Mouse (Mus musculus): ENCODE data around the gene Apol11a. TPM values are rescaled to one million over a fixed set of nuclear protein-coding genes. Genes with fewer than 3 reads are reported as not detected.
"Not testable (repeated sequence)": the region's sequence is repeated elsewhere in the genome, so short reads cannot be mapped to it uniquely, and the experiment has no call there.

Apol11a gene
- polyA plus RNA-seq (2015; fragmentation: Nextera tagmentation; extraction: Ambion mirVana), result not detected in 2 replicates

GRCm38 (mm10) chr15:77507966-77508365, at the start of gene Apol11a:
TSS of gene Apol11a (plus strand) at chr15:77508271.
- not testable (repeated sequence) for H3K9ac ChIP-seq (replicated peaks; ENCODE audit: low read depth); DNase-seq (ENCODE audit: low spot score); H3K27ac ChIP-seq (ENCODE audit: low read length); H3K36me3 ChIP-seq (ENCODE audit: insufficient read depth, low read length); H3K4me1 ChIP-seq (ENCODE audit: insufficient read depth, low read depth, low read length); H3K4me2 ChIP-seq (replicated peaks; ENCODE audit: low read depth, low read length); H3K4me3 ChIP-seq (ENCODE audit: low read depth, low read length); H3K9me3 ChIP-seq (ENCODE audit: low read length); ATAC-seq; H3K27me3 ChIP-seq (replicated peaks; ENCODE audit: insufficient read depth, low read length)

- not testable (repeated sequence) for H3K9ac ChIP-seq (replicated peaks; ENCODE audit: low read depth); H3K9me3 ChIP-seq (ENCODE audit: low read length); H3K4me2 ChIP-seq (replicated peaks; ENCODE audit: low read depth, low read length); DNase-seq (ENCODE audit: low spot score); H3K27me3 ChIP-seq (replicated peaks; ENCODE audit: insufficient read depth, low read length); ATAC-seq; H3K27ac ChIP-seq (ENCODE audit: low read length); H3K4me3 ChIP-seq (ENCODE audit: low read depth, low read length); H3K4me1 ChIP-seq (ENCODE audit: insufficient read depth, low read depth, low read length); H3K36me3 ChIP-seq (ENCODE audit: insufficient read depth, low read length)
- WGBS, result 76% methylated on average over 7 of the region's 7 CpGs
Measured at GRCm38 (mm10) chr15:77474699-77475390, 33.2 kb upstream of the Apol11a start.

- not testable (repeated sequence) for H3K9ac ChIP-seq (replicated peaks; ENCODE audit: low read depth); DNase-seq (ENCODE audit: low spot score); ATAC-seq; H3K9me3 ChIP-seq (ENCODE audit: low read length); H3K36me3 ChIP-seq (ENCODE audit: insufficient read depth, low read length); H3K4me2 ChIP-seq (replicated peaks; ENCODE audit: low read depth, low read length); H3K27ac ChIP-seq (ENCODE audit: low read length); H3K27me3 ChIP-seq (replicated peaks; ENCODE audit: insufficient read depth, low read length); H3K4me1 ChIP-seq (ENCODE audit: insufficient read depth, low read depth, low read length); H3K4me3 ChIP-seq (ENCODE audit: low read depth, low read length)
- WGBS, result 63% methylated on average over 2 of the region's 2 CpGs
Measured at GRCm38 (mm10) chr15:77476693-77477092, 31.4 kb upstream of the Apol11a start, which contains the start of gene Apol10a. TSS of gene Apol10a (plus strand) at chr15:77477047.

- Histone ChIP-seq H3K9ac (replicated peaks; ENCODE audit: low read depth) (no peak overlapping the region), H3K4me2 (replicated peaks; ENCODE audit: low read depth, low read length) (no peak overlapping the region), H3K36me3 (ENCODE audit: insufficient read depth, low read length) (no peaks in the 10 kb centered on the region), H3K4me3 (ENCODE audit: low read depth, low read length) (no peak overlapping the region), H3K9me3 (ENCODE audit: low read length) (no peaks in the 10 kb centered on the region), H3K4me1 (ENCODE audit: insufficient read depth, low read depth, low read length) (no peaks in the 10 kb centered on the region), H3K27me3 (replicated peaks; ENCODE audit: insufficient read depth, low read length) (no peaks in the 10 kb centered on the region), H3K27ac (ENCODE audit: low read length) (no peak overlapping the region)
- 59% methylated on average over 4 of the region's 4 CpGs for WGBS
- ATAC-seq, result no peak
- DNase-seq (ENCODE audit: low spot score), result no peak
- TF ChIP-seq CTCF (IDR thresholded peaks at IDR 0.05) (no peak), EP300 (IDR thresholded peaks at IDR 0.05) (no peak)
Measured at GRCm38 (mm10) chr15:77482140-77482794, 25.8 kb upstream of the Apol11a start.

GRCm38 (mm10) chr15:77493181-77493580, 14.9 kb upstream of the Apol11a start:
- not testable (repeated sequence) for H3K9ac ChIP-seq (replicated peaks; ENCODE audit: low read depth); H3K4me3 ChIP-seq (ENCODE audit: low read depth, low read length); H3K27me3 ChIP-seq (replicated peaks; ENCODE audit: insufficient read depth, low read length); ATAC-seq; H3K27ac ChIP-seq (ENCODE audit: low read length); H3K36me3 ChIP-seq (ENCODE audit: insufficient read depth, low read length); H3K4me2 ChIP-seq (replicated peaks; ENCODE audit: low read depth, low read length); DNase-seq (ENCODE audit: low spot score); H3K4me1 ChIP-seq (ENCODE audit: insufficient read depth, low read depth, low read length); H3K9me3 ChIP-seq (ENCODE audit: low read length)
- WGBS, result no CpG with 5 or more reads among the region's 1 CpGs

GRCm38 (mm10) chr15:77494694-77495093, 13.4 kb upstream of the Apol11a start:
- H3K27ac ChIP-seq (ENCODE audit: low read length); DNase-seq (ENCODE audit: low spot score); ATAC-seq; H3K4me2 ChIP-seq (replicated peaks; ENCODE audit: low read depth, low read length); H3K9me3 ChIP-seq (ENCODE audit: low read length); H3K36me3 ChIP-seq (ENCODE audit: insufficient read depth, low read length); H3K4me3 ChIP-seq (ENCODE audit: low read depth, low read length); H3K27me3 ChIP-seq (replicated peaks; ENCODE audit: insufficient read depth, low read length); H3K9ac ChIP-seq (replicated peaks; ENCODE audit: low read depth); H3K4me1 ChIP-seq (ENCODE audit: insufficient read depth, low read depth, low read length): not testable (repeated sequence)
- WGBS, result 63% methylated on average over 1 of the region's 1 CpGs

GRCm38 (mm10) chr15:77520596-77520995, 12.5 kb downstream of the Apol11a start:
- H3K27me3 ChIP-seq (replicated peaks; ENCODE audit: insufficient read depth, low read length); H3K9ac ChIP-seq (replicated peaks; ENCODE audit: low read depth); DNase-seq (ENCODE audit: low spot score); H3K4me3 ChIP-seq (ENCODE audit: low read depth, low read length); ATAC-seq; H3K27ac ChIP-seq (ENCODE audit: low read length); H3K4me1 ChIP-seq (ENCODE audit: insufficient read depth, low read depth, low read length); H3K9me3 ChIP-seq (ENCODE audit: low read length); H3K36me3 ChIP-seq (ENCODE audit: insufficient read depth, low read length); H3K4me2 ChIP-seq (replicated peaks; ENCODE audit: low read depth, low read length): not testable (repeated sequence)
- WGBS, result 41% methylated on average over 4 of the region's 4 CpGs
